Mouse (Mus musculus) liver, postnatal 0 days (tissue): ENCODE results near the gene Arxes2.
"Not testable (repeated sequence)": the region's sequence is repeated elsewhere in the genome, so short reads cannot be mapped to it uniquely, and the experiment has no call there.

ENCODE experiments used
- CTCF ChIP-seq: sonication (generic); IDR thresholded peaks from 2 replicates; pipeline ENCODE4 v1.5.1; 2016; ENCODE audit warnings: antibody characterized with exemption, low read depth
- EP300 ChIP-seq: IDR thresholded peaks from 2 replicates; pipeline ENCODE4 v1.6.1; 2016; ENCODE audit warnings: antibody characterized with exemption, low read depth, mild to moderate bottlenecking

DNA sequence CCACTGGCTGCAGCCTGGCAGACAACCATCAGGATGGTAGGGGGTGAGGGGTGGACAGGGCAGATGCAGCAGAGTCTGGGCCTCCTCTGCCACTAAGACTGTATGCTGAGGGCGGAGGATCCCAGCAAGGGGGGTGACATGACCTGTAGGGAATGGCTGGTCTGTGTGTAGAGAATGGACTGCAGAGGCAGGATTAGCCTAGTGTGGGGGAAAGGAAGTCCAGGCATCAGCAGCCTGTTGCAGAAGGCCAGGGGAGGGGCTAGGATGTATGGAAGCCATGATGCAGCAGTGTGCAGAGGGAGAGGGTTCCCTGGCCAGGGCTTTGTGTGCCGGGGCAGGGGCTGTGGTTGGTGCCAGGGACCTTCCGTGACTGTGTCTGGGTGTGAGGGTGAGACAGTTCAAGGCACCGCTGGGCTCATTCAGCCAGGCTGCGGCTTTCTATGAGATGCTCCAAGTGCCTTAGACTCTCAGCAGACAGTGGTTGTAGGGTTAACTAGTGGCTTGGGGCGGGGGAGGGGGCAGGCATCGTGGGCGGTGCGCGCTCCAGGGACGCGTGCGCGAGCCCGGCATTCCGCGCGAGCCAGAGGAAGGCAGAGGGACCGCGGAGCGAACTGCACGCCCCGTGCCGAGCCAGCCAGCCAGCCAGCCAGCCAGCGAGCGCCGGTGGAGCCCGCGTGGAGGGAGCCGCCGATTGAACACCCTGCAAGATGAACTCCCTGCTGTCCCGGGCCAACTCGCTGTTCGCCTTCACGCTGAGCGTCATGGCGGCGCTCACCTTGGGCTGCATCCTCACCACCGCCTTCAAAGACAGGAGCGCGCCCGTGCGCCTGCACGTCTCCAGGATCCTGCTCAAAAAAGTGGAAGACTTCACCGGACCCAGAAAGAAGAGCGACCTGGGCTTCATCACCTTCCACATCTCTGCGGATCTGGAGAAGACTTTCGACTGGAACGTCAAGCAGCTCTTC, 39.5 kb downstream of the Arxes2 start, which contains the start of gene Arxes1:
- TF ChIP-seq CTCF, EP300: not testable (repeated sequence)
